Mouse (Mus musculus): ENCODE data around the gene Rab1a. TPM values are rescaled to one million over a fixed set of nuclear protein-coding genes. Genes with fewer than 3 reads are reported as not detected.

The Rab1a gene
- polyA plus RNA-seq (2015; fragmentation: Nextera tagmentation; extraction: Ambion mirVana) = 201 and 253 TPM in 2 replicates

GRCm38 (mm10) chr11:20200713-20201575 lies at the start of gene Rab1a:
Gene Rab1a, plus strand, starts transcription at chr11:20201432.

GRCm38 (mm10) chr11:20249296-20250110 lies 48.3 kb downstream of the Rab1a start, which contains the start of gene Cep68:
Gene Cep68, minus strand, starts transcription at chr11:20249429.

Other genes starting within 250 kb of the Rab1a start
- 60.2 and 78.6 TPM in 2 replicates for gene Actr2, start 88.5 kb upstream of the Rab1a start, polyA plus RNA-seq (2015; fragmentation: Nextera tagmentation; extraction: Ambion mirVana)
- gene Cep68, start 48.0 kb downstream of the Rab1a start, polyA plus RNA-seq (2015; fragmentation: Nextera tagmentation; extraction: Ambion mirVana) = 11.8 and 16.7 TPM in 2 replicates
- gene Slc1a4, start 131.3 kb downstream of the Rab1a start, polyA plus RNA-seq (2015; fragmentation: Nextera tagmentation; extraction: Ambion mirVana) = 7.6 and 10.1 TPM in 2 replicates